Mouse (Mus musculus): ENCODE results near the gene Gm20920.
"Not testable (repeated sequence)": the region's sequence is repeated elsewhere in the genome, so short reads cannot be mapped to it uniquely, and the experiment has no call there.

The Gm20920 gene

DNA sequence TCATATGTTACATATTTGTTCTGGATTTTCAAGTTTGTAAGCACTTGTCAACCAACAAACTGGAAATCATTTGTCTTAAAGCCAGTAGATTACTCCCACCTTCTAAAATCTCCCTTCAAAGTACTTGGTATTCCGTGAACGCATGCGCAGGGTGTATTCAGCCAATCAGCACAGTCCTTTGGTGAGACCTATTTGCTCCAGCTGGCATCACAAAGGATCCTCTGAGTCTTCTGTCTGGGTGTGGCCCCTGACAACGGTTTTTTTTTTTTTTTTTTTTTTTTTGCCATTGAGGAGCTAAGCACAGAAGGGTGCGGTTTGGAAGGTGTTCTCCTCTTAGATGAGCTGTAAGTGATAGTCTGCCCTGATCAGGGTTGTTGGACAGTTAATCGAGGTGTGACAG is at the start of gene Gm20920:
TSS of gene Gm20920 (plus strand) at position 301 of the 400 bp plus-strand sequence.
- DNase-seq, result not testable (repeated sequence)
